Mouse (Mus musculus): ENCODE results near the gene Aldh1l1.
A peak's percentile ranks its signal among the peaks of the same experiment; 100 is the strongest.

Aldh1l1 gene

DNA sequence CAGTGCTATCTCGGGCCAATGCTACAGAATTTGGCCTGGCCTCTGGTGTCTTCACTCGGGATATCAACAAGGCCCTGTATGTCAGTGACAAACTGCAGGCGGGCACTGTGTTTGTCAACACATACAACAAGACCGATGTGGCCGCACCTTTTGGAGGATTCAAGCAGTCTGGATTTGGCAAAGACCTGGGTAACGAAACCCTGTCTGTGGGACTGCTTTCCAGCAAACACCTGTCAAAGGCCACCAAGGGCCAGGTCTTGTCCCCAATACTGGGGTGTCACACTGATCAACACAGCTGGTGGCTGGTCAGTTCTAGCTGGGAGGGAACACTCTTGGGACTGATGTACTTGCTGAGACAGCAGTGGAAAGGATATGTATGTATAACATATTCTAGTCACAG lies 112.0 kb downstream of the Aldh1l1 start:
- no peak for DNase-seq

DNA sequence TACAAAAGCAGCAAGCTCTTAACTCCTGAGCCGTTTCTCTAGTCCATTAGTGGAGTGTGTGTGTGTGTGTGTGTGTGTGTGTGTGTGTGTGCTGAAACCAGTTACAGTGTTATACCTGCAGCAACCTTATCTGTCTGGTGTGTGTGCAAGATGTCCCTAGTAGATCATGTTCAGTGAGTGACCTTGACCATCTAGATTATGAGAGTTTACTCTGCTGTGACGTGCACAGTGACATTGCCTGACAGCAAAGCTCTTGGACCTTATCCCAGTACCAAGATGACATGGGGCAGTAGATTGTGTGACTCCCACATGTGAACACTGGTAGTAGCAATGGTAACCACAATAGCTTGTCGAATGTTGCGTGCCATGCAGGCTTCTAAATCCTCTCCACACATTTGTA lies 114.1 kb downstream of the Aldh1l1 start:
- no peak for DNase-seq

DNA sequence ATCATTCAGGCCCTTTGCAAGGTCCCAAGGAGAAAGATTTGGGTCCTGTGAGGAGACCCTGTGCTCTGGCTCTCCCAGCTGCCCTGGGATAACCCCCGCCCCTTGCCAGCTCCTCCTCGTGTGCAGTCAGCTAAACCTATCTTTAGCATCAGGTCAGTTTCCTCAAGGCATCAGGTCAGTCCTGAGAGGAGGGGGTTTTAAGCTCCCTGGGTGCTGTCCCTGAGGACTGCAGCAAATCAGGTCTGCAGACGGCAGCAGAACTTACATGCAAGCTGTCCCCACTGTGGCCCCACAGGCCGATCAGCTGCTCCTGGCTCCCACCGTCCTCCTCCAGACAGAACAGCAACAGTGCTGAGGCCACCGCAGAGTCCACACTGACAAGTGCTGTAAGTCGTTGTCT lies 115.5 kb downstream of the Aldh1l1 start:
- no peak for DNase-seq

DNA sequence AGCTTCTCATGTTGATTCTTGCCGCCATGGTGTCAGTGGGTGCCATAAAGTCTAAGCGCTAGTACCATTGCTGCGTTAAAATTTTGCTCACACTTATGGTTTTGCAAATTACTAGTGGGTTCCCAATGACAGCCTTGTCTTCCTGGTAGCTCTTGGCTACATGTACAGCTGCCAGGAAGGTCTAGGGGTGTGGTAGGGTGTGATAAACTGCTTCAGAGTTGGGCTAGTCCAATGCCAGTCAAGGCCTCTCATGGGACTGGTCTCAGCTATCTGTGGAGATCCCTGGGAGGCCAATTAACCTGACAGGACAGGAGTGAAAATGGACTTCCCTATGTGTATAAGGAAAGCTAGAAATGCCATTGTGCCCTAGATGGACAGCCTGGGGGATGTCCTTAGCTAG lies 116.1 kb downstream of the Aldh1l1 start:
- no peak for DNase-seq

DNA sequence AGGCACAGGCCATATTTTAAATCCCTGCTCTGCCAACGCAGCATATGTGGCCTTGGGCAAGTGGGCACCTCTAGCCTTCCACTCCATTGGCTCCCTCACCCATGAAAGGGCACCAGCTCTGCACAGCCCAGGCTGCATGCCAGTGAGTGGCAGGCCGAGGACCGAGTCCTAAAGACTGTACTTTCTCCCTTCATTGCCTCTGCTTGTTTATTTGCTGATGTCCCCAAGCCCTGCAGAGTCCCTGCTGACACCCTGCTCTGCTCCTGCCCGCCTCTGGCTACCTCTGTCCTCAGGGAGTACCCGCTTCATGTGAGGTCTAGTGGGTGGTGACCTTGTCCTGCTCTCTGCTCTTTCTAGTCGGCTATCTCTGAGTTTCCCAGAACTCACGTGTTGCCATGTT lies 116.9 kb downstream of the Aldh1l1 start:
- DNase-seq = peak; percentile 47 to 51

DNA sequence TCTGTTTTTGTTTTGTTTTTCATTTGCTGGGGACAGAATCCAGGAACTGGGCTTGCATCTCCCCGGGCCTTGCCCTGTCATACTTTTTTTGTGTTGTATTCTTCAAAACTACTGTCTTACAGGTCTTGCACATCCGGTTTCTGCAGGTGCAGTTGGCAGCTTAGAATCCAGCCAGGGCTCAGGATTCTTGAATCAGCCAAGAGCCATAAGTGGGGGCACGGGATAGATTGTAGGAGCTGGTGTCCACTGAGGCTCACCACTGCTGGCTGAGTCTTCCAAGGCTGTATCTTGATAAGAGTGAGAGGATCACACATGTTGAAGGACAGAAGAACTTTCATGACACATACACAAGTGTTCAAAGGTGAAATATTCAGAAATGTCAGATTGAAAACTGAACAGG lies 117.9 kb downstream of the Aldh1l1 start:
- DNase-seq = no peak

DNA sequence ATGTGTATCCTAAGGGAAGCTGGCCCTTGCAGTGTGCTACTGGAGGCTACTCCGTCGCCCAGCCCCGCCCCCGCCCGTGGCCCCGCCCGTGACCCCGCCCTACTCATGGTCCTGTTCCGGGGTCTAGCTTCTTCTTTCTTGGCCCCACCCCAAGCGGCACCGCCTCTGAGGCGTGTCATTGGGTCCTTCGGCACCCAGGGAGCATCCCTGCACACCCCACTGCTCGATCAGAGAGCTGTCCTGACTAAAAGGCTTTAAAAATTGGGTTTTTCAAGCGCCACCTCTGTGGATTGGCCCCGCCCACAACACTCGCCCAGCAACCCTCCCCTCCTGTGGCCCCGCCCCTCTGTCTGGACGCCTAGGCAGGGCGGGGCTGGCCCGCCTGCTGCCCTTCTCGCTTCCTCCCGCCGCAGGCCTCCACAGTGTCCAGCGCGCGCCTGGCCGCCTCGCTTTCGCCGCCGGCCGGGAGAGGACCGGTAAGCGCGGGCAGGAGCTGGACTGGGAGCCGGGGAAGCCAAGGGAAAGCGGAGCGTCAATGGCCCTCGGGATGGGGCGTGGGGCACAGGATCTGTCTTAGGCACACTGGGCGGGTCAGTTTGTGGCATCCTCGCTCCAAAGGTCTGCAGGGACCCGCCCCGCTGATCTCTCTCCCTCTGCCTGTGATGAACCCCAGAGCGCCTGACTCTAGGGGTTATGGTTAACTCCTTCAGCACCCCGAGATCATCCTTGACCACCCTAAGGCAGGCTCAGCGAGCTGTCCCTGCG lies 118.5 kb downstream of the Aldh1l1 start, which contains the start of gene Slc41a3:
Gene Slc41a3, plus strand, starts transcription at position 193 of the 765 bp plus-strand sequence.
- DNase-seq = peak; percentile 90 to 92

DNA sequence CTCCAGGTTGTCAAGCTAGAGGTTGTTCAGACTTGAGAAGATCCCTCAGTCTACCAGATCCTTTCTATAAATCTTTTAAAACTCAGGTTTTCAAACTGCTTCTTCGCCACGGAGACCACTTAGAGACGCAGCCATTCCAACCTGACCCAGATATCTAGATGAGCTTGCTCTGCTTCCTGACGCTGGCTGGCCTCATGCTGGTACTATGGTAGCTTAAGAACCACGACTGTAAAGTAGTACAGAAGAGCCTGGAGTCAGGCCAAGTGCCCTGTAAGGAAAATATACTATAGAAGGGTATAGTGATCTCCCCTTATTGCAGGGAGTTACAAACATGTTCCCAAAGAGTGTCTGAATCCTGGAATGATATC lies 119.1 kb downstream of the Aldh1l1 start:
- peak; percentile 28 to 43 for DNase-seq

DNA sequence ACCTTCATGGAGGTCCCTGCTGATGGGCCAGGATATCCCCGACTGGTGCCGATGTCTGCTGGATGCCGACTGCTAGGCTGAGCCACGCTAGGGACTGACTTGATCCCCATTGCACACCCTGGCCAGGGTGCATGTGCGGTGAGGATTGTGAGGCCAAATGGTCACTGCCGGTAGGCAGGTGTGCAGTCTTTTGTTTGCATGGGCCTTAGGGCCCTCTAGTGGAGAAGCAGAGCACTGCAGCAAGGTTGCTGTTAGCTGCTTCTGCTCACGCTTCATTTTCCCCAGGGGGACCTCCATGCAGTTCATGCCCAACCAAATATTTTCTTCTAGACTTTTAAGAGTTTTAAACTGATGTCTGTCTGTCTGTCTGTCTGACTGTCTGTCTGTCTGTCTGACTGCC lies 120.3 kb downstream of the Aldh1l1 start:
- DNase-seq = peak; percentile 78 to 80

DNA sequence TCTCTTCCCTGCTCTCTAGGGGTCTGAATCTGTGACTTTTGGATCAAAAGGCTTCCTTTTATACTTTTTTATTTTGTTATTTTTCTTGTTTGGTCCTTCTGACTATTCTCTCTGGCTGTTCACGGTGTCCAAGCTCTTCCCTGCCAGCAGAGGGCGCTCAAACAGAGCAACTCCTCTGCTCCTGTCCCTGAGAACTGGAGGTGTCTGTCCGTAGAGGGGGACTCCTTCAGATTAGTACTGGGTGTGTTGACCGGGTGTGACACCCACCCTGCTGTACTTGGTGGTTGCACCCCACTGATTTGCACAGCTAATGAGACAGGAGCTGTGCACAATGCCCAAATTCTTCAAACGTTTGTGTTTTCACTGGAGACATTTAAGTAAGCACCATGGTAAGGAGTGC lies 121.0 kb downstream of the Aldh1l1 start:
- DNase-seq = peak; percentile 80 to 81

DNA sequence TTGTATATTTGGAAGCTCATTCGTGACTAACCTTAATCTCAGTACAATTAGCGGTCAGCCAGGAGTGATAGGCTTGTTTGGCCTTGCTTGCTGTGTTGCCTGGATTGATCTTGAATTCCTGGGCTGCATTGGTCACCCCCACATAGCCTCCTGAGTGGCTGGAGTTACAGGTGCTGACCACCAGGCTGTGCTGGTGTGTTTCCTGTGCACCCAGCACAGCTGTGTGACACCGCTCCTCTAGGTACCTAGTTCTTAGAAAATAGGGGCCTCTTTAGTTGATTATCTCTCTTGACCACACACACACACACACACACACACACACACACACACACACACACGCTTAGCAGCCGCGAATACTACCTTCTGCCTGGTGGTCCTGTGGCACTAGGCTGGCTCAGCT lies 122.0 kb downstream of the Aldh1l1 start:
- DNase-seq = no peak

DNA sequence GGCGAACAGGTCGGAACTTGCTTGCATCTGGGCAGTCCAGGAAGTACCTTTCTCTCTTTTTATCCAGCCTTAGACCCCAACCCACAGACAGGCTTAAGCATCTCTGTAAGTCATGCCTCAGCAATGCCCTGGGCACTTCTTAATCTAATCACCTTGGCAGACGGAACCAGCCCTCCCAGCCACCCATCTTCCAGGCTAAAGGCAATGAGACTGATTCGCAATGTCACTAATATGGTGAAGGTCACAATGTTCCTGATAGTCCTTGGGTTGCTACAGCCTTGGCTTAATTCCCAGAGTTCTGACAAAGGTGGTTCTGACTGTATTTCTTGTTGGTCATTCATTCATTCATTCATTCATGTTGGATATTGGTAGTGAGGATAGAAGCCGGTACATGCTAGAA lies 124.0 kb downstream of the Aldh1l1 start:
- no peak for DNase-seq

DNA sequence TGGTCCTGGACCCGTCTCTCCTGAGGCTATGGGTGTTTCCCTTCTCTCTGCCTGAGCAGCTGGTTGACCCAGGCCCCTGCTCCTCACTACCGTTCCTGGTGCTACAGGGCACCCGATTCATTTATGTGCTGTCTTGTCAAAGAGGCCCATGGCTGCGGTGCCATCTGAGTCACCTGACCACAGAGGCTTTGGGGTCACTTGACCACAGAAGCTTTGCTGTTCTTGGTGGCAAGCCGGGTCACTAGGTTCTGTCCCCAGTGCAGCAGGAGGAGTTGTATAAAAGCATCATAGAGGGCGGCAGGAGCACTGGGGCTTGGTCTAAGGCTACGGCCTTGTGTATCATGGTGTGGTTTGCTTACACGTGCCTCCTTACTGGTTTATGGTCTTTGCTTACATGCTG lies 127.0 kb downstream of the Aldh1l1 start:
- no peak for DNase-seq

DNA sequence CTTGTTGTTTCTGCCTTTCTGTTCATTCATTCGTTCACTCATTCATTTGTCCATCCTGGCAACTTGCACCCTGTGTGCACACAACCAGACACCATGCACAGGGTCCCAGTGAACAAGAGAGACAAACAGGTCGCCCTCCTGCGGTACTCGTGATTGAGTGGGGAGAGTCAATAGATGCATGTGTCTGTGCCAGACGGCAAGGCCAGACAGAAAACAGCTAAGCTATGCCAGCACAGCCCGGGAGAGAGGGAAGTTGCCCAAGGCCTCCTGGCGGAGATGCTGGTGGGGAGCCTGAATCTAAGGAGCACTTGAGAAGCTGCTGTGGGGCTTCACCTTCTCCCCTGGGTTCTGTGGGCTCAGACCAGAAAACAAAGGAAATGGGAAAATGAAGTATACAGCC lies 129.1 kb downstream of the Aldh1l1 start:
- DNase-seq = no peak

DNA sequence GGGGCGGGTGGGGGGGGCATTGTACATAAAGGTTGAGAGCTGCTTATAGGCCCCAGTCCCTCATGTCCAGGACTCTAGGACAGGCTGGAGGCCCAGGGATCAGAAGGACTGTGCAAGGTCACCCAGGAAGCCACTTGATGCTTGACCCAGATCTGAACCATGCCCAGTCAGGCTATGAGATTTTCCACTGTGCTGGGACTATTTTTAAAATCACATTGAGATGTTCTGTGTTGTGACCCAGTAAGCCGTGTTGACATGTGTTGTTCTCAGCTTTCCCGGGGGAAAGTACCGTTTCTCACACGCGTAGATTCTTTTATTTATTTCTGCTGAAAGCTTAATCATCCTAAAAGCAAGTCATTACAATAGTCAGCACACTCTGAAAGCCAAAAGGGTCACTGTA lies 129.8 kb downstream of the Aldh1l1 start:
- DNase-seq = no peak

DNA sequence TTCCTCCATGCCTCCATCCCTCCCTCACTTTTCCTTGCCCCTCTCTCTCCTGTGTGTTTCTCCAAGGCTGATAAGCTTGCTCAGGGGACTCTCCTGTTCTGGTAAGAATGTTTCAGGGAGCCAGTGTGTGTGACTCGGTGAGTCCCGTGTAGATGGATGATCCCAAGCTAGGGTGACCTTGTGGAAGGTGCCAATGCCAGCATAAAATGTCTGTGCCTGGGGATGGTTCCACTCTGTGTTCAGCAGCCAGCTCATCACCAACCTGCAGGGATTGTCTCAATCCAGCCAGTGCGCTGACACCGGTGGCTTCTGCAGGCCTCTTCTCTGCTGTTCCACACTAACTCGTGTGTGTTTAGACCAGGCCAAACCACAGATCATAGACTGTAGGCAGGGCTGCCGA lies 130.3 kb downstream of the Aldh1l1 start:
- DNase-seq = no peak

DNA sequence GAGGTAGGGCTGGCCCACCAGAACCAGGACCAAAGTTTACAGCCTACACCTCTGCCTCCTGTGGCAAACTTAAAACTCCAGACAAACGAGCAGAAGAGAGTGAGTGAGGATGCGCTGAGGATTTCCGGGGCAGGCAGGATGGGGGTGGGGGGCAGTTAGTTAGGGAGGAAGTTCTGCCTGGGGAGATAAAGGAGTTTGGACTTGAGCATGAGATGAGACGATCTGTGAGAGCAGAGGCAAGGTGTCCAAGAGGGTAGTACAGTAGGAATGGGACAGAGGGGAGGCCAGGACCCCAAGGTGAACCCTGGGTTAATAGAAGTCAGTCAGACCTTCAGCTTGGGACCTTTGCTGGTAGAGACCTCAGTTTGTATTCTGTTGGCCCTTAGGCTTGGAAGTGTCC lies 132.0 kb downstream of the Aldh1l1 start:
- no peak for DNase-seq

DNA sequence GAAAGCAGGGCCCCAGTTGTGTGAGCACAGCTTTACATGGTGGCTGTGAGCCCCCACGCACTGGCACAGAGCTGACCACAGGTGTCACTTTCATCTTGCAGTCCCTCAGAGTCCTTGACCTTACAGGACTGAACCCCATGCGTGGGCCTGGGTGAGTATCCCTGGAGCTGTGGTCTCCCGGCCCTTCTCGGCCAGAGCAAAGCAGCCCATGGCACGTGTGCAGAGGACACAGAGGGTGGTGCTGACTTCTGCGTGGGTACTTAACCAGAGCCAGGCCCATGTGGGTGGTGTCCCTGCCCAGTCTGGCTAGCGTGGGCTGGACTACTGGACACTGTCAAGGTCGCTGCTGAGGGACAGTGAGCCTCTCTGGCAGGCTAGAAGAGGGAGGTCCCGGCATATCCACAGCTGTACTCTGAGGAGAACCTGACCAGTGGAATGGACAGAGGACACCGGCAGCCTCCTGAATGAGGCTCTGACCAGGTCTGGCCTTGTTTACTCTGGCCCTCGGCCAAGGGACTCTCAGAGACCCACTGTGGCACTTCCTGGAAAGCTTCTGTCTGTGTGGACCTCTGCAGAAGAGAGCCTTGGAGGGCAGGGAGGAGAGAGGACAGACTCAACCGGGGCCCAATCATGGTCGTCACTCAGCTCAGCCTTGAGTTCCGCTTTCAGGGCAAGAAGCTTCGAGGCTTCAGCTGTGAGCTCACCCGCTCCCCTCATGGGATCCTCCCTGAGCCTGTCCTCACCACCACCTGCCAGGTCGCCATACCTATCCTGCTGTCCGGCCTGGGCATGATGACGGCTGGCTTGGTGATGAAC lies 132.8 kb downstream of the Aldh1l1 start:
- DNase-seq = no peak

DNA sequence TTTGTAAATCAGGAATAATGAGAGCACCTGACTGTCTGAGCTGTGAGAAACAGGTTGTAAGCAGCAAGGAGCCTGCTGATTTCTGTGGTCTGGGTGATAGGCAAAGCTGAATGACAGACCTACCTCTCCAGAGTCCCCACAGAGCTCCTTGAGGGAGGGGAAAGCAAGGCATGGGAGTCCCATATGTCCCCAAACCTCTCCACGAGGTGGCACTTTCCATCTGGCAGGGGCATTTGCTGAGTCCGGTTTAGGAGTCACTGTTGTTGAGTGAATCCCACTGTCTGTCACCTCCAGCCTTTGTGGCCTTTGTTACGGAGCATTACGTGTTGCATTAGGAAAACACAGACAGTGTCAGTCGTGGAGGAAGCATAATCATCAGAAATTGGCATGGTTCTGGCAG lies 133.7 kb downstream of the Aldh1l1 start:
- DNase-seq = no peak

DNA sequence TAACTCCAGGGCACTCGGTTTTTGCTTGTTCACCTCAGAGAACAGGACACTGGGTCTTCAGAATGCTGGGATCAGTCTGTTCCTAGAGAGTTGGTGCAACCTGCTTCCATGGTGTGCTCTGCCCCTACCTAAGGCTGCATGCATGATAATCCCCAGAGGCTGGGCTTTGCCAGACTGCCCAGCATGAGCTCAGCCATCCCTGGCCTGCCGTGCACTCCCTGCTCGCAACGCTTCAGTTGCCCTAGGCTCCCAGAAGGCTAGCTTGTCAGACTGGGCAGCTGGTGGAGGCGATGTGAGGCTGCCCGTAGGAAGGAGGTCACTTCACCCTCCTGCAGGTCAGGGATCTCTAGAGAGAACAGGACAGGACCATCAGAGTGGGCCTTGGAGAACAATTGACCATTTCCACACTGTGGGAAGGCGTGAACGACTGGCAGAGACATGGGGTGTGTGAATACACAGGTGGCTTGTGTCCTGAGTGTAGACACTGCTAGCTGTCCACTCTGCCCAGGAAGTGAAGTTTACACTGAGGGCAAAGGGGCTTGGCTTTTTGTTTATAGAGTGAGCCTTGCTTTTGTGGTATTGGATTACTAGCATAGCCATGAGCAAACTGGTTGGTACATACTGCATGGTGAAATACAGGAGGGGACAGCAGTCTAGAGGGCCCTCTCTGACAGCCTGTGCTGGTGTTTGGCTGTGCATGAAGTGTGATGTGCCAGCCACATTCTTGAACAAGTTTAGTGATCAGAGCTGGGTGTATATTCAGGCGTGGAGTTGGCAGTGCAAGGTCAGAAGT lies 134.8 kb downstream of the Aldh1l1 start:
- no peak for DNase-seq

DNA sequence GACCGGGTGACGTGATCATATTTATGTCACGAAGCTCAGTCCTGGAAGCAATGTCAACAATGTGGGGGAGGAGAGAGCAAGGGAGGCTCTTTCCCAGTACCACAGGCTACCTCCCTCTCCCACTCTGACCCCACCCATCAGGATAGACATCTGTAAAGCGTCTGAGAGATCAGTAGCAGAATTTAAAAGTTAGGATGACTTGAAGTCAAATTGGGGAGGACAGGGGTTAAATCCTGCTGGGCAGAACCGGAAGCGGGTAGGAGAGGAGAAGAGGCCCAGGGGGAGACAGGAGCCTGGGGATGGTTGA lies 135.3 kb downstream of the Aldh1l1 start:
- no peak for DNase-seq

DNA sequence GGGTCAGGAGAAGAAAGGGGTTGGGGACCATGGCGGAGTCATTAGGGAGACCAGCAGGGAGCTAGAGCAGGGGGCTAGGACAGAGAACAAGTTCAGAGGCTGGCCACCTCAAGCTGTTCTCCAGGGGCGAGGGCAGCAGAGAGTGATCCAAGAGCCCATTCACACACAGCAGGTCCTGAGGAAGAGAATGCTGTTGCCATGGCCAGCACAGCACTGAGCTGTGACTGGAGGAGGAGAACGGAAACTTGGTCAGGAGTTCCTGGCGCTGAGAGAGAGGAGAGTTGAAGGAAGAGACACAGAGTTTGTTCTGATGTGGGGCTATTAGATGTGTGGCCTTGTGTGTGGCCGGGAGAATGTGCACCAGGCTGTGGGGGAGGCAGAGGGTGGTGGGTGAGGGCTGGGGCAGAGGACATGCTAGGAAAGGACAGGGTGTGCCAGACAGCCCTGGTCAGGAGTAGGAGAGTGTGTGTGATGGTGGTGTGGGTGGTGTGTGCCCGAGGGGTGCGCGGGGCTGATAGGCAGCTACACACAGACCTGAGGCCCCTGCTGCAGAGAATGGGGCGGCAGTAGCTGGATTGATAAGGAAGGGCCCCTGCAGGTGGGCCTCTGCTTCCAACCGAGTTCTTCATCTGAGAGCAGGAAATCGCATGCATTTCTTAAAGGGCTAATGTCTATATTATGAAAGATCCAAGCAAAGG lies 136.7 kb downstream of the Aldh1l1 start:
- no peak for DNase-seq

DNA sequence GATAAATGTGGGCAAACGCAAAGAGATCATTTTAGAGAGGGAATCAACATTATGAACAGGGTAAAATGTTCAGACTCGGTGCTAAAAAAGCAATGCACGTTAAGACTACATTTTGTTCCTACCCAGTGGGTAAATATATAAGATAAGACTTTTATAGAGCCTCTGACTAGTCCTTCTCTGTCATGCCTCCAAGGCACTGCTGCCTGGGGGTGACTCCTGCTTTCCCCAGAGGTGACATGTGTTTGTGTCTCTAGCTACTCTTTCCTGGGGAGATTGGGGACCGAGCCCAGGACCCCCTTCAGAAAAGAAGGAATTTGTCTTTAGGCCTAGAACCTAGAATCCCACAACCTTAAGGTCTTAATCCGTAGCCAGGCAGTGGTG lies 137.2 kb downstream of the Aldh1l1 start:
- no peak for DNase-seq
